ENCODE assay signal across 7 mouse cellular contexts in the genomic region with DNA sequence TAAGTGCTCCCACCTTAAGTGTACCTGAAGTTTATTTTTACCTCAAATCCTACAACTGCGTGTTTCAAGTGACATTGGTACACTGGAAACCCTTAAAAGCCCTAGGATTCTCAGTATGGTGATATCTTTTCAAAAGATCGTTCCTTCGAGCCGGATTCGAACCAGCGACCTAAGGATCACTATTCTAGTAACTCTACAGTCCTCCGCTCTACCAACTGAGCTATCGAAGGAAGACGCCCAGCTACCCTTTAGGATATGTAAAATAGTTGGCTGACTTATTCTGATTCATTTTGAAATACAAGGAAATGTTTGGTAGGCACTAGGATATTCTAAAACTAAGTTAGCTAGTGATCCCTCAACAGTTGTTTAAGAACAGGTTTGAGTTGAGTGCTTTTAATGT. TPM values are rescaled to one million over a fixed set of nuclear protein-coding genes. Genes with fewer than 3 reads are reported as not detected.
A peak's percentile ranks its signal among the peaks of the same experiment; 100 is the strongest.
DNase-seq lines count a peak whose midpoint lies in the region; ATAC-seq and TF ChIP-seq lines count a peak whose summit lies in the region.

No protein-coding gene starts in this region.

- peak overlapping the region; percentile 90 for H3K4me2 ChIP-seq in heart, embryonic 13.5 days
- H3K4me2 ChIP-seq in stomach, embryonic 15.5 days = peak overlapping the region; percentile 72

- no peak for ATAC-seq in heart, embryonic 13.5 days (ENCODE audit: extremely low read depth, insufficient number of reproducible peaks, low FRiP score, low TSS enrichment)
- no peak for ATAC-seq in stomach, embryonic 15.5 days (ENCODE audit: insufficient read depth, low FRiP score, low read depth)

- H3K9me3 ChIP-seq in heart, embryonic 13.5 days = no peaks in the 10 kb centered on the region
- H3K9me3 ChIP-seq in stomach, embryonic 15.5 days = no peaks in the 10 kb centered on the region

- H3K27ac ChIP-seq in heart, embryonic 13.5 days (replicated peaks) = no peak overlapping the region
- H3K27ac ChIP-seq in stomach, embryonic 15.5 days = no peak overlapping the region

- peak; percentile 94 for DNase-seq in ES-CJ7 (ENCODE audit: low read depth, low spot score)
- peak; percentile 69 to 74 for DNase-seq in cerebellum, postnatal 10 days
- DNase-seq in kidney, postnatal 36 days = peak; percentile 58 to 69
- DNase-seq in lung, postnatal 14 days = peak; percentile 68

- peaks cover 12% of the 10 kb centered on the region for H3K79me3 ChIP-seq in C2C12 (ENCODE audit: low read depth)

- TF ChIP-seq CTCF in C2C12 (IDR thresholded peaks at IDR 0.05; ENCODE audit: control insufficient read depth, insufficient read depth, insufficient read length) = no peak

- H3K4me3 ChIP-seq in C2C12 (ENCODE audit: insufficient read depth, poor library complexity, severe bottlenecking) = no peak overlapping the region
- H3K4me3 ChIP-seq in heart, embryonic 13.5 days = peak overlapping the region; percentile 98
- H3K4me3 ChIP-seq in stomach, embryonic 15.5 days (replicated peaks) = 0 out of 2 replicates have a peak overlapping the region, but pooled peaks have one; percentile 39

- no peak overlapping the region for H3K9ac ChIP-seq in heart, embryonic 13.5 days
- H3K9ac ChIP-seq in stomach, embryonic 15.5 days = no peak overlapping the region

- H3K4me1 ChIP-seq in heart, embryonic 13.5 days = peaks cover 43% of the 10 kb centered on the region
- H3K4me1 ChIP-seq in stomach, embryonic 15.5 days = peaks cover 12% of the 10 kb centered on the region

- WGBS in heart, embryonic 13.5 days = 6% methylated on average over 9 of the region's 9 CpGs
- 7% methylated on average over 9 of the region's 9 CpGs for WGBS in stomach, embryonic 15.5 days

- peaks cover 21% of the 10 kb centered on the region for H3K36me3 ChIP-seq in C2C12 (ENCODE audit: control insufficient read depth, insufficient read depth)
- H3K36me3 ChIP-seq in heart, embryonic 13.5 days = peaks cover 24% of the 10 kb centered on the region
- H3K36me3 ChIP-seq in stomach, embryonic 15.5 days = 0 out of 2 replicates have a peak, but pooled peaks cover 6% of the 10 kb centered on the region

- H3K79me2 ChIP-seq in C2C12 (ENCODE audit: control insufficient read depth, insufficient read depth) = peaks cover 32% of the 10 kb centered on the region

- H3K27me3 ChIP-seq in C2C12 (ENCODE audit: control insufficient read depth, insufficient read depth, insufficient read length) = no peaks in the 10 kb centered on the region
- H3K27me3 ChIP-seq in heart, embryonic 13.5 days (replicated peaks) = no peaks in the 10 kb centered on the region
- no peaks in the 10 kb centered on the region for H3K27me3 ChIP-seq in stomach, embryonic 15.5 days (replicated peaks)

- H3ac ChIP-seq in C2C12 (ENCODE audit: control insufficient read depth, insufficient read length, low read depth) = no peak overlapping the region

TF ChIP-seq in C2C12, 6 proteins besides CTCF, POLR2A, EP300 and RAD21:
- peak; percentile 18 for TF ChIP-seq CEBPB (IDR thresholded peaks at IDR 0.05; ENCODE audit: low read depth)
- TF ChIP-seq MYOD1 (IDR thresholded peaks at IDR 0.05; ENCODE audit: control insufficient read depth, insufficient read length, low read depth) = no peak
TF ChIP-seq in C2C12: peak in this region for 1.

RNA-seq across cellular contexts. Expression of gene Abt1, which starts 1.8 kb away (rescaled TPM):
- 11.2 TPM for polyA plus RNA-seq in C2C12 (2012; fragmentation: generic; extraction: Trizol)
- polyA plus RNA-seq in heart, embryonic 13.5 days (2015; fragmentation: Nextera tagmentation; extraction: Ambion mirVana) = 8.5 and 8.7 TPM in 2 replicates
- polyA plus RNA-seq in stomach, embryonic 15.5 days (2015; fragmentation: Nextera tagmentation; extraction: Ambion mirVana) = 10.7 and 11.9 TPM in 2 replicates

RNA-seq across cellular contexts. Expression of gene Btn1a1, which starts 40.2 kb away (rescaled TPM):
- polyA plus RNA-seq in C2C12 (2012; fragmentation: generic; extraction: Trizol) = not detected
- 1.1 and 2.2 TPM in 2 replicates for polyA plus RNA-seq in heart, embryonic 13.5 days (2015; fragmentation: Nextera tagmentation; extraction: Ambion mirVana)
- 0.09 and 0.22 TPM in 2 replicates for polyA plus RNA-seq in stomach, embryonic 15.5 days (2015; fragmentation: Nextera tagmentation; extraction: Ambion mirVana)

RNA-seq across cellular contexts. Expression of gene Zfp322a, which starts 56.5 kb away (rescaled TPM):
- polyA plus RNA-seq in C2C12 (2012; fragmentation: generic; extraction: Trizol) = 2.1 TPM
- 36.7 and 40.7 TPM in 2 replicates for polyA plus RNA-seq in heart, embryonic 13.5 days (2015; fragmentation: Nextera tagmentation; extraction: Ambion mirVana)
- 40.9 and 42.0 TPM in 2 replicates for polyA plus RNA-seq in stomach, embryonic 15.5 days (2015; fragmentation: Nextera tagmentation; extraction: Ambion mirVana)

Comparison
In these comparisons a context has a peak if more than half of its experiments do, and no peak if none do; other contexts are left out.
1. RNA of gene Zfp322a, which starts 56.5 kb away (polyA plus RNA-seq): 40.9 to 42.0 TPM in stomach, embryonic 15.5 days and 36.7 to 40.7 TPM in heart, embryonic 13.5 days; 2.1 TPM in C2C12 (single experiment); every median in the first group is over 10 times any median in the second.
2. Peak in every context shown above with its lines, with median percentiles within 50 percentile points of each other: DNase-seq.